Mouse (Mus musculus): ENCODE results near the gene Gm21973. TPM values are rescaled to one million over a fixed set of nuclear protein-coding genes. Genes with fewer than 3 reads are reported as not detected.

Gene Gm21973
- polyA plus RNA-seq, 1 experiment from 2014 or later, result not detected

DNA sequence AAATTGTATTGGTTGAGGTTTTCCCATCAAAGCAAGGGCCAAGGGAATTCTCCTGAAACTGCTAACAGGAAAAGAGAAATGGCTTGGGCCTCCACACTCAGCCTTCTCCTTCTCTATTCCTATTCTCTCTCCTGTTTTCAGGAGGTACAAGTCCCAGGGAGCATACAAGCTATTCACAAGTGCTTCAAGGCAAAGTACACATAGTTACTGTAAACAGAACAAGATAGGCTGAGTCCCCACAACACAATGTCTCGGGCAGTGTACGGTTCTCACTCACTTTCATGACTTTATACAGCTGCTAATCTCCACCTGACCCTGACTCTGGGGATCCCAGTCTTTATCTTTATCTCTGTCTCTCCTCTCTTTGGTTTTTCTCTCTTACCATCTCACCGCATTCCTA, 50.2 kb downstream of the Gm21973 start:
- Histone ChIP-seq H3K9me3 (replicated peaks; ENCODE audit: control insufficient read depth, low read length) (no peaks in the 10 kb centered on the region), H3K27me3 (replicated peaks; ENCODE audit: control insufficient read depth, insufficient read depth, low read length) (no peaks in the 10 kb centered on the region), H3K27ac (ENCODE audit: low read depth, low read length) (no peak overlapping the region), H3K4me2 (ENCODE audit: low read length) (no peak overlapping the region), H3K4me3 (ENCODE audit: low read depth, low read length) (no peak overlapping the region), H3K36me3 (ENCODE audit: control insufficient read depth, insufficient read depth, low read length) (no peaks in the 10 kb centered on the region), H3K4me1 (ENCODE audit: control insufficient read depth, insufficient read depth, low read length) (no peaks in the 10 kb centered on the region), H3K9ac (ENCODE audit: low read length) (no peak overlapping the region)
- ATAC-seq (no peak), DNase-seq (ENCODE audit: low spot score) (no peak)
- 90% methylated on average over 3 of the region's 3 CpGs for WGBS

DNA sequence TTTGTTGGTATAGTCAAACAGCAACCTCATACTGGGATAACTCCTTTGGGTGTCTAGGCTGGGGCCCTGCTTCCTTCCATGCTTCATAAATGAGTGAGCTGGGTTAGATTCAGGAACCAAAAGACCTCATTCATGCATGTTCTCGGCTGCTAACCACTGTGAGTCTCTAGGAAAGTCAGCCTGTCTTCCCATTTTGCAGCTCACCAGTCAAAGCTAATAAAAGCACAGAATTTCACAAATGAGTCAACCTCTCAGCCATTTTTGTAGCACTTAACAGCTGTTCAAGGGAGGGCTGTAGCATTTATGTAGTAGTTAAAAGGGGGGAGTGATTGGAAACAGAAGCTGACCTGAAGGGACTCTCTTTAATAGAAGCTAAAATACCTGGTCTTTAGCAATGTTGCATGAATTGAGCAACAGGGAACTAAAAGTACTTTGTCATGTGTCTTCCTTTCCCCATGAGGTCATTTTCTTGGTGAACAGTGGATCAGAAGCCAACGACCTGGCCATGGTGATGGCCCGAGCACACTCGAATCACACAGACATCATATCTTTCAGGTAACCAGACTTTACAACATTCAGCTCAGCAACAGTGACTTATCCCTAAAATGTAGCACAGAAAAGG, 53.3 kb downstream of the Gm21973 start:
- H3K4me2 ChIP-seq (ENCODE audit: low read length), result no peak overlapping the region
- no peaks in the 10 kb centered on the region for H3K4me1 ChIP-seq (ENCODE audit: control insufficient read depth, insufficient read depth, low read length)
- H3K27ac ChIP-seq (ENCODE audit: low read depth, low read length), result no peak overlapping the region
- ATAC-seq (no peak), DNase-seq (ENCODE audit: low spot score) (no peak)
- H3K9me3 ChIP-seq (replicated peaks; ENCODE audit: control insufficient read depth, low read length), result no peaks in the 10 kb centered on the region
- 91% methylated on average over 4 of the region's 4 CpGs for WGBS
- no peak overlapping the region for H3K9ac ChIP-seq (ENCODE audit: low read length)
- H3K36me3 ChIP-seq (ENCODE audit: control insufficient read depth, insufficient read depth, low read length), result no peaks in the 10 kb centered on the region
- no peak overlapping the region for H3K4me3 ChIP-seq (ENCODE audit: low read depth, low read length)
- no peaks in the 10 kb centered on the region for H3K27me3 ChIP-seq (replicated peaks; ENCODE audit: control insufficient read depth, insufficient read depth, low read length)

DNA sequence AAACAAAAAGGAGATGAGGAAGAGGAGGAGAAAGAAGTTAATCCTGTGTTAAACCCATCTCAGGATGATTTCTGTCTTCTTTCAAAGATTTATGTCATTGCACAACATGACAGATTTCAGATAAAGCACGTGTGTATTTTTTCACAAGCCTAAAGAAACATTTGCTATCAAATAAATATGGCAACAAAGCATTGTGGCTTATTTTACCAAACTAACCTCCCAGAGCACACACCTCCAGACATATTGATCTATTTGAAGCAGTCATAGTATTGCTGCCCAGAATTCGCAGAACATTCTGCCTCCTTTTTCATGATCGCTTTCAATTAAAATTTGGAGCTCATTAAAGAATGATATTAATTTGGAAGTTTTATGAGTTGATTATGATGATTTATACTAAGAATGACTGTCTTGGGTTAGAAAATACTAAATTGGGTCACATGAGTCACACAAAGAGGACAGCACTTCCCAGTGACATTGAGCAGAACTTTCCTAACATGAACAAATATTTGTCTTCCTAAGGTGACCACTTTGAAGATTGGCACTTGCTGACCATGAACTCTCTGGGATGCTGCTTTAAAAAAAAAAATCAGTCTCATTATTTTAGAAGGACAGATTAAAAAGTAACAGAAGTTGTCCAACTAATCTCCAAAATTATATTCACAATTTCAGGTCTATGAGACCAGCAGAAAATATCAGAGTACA, 54.7 kb downstream of the Gm21973 start:
- no peak overlapping the region for H3K9ac ChIP-seq (ENCODE audit: low read length)
- ATAC-seq (no peak), DNase-seq (ENCODE audit: low spot score) (no peak)
- H3K4me3 ChIP-seq (ENCODE audit: low read depth, low read length), result no peak overlapping the region
- 95% methylated on average over 3 of the region's 3 CpGs for WGBS
- H3K36me3 ChIP-seq (ENCODE audit: control insufficient read depth, insufficient read depth, low read length), result no peaks in the 10 kb centered on the region
- no peaks in the 10 kb centered on the region for H3K4me1 ChIP-seq (ENCODE audit: control insufficient read depth, insufficient read depth, low read length)
- H3K27ac ChIP-seq (ENCODE audit: low read depth, low read length), result no peak overlapping the region
- H3K4me2 ChIP-seq (ENCODE audit: low read length), result no peak overlapping the region
- no peaks in the 10 kb centered on the region for H3K27me3 ChIP-seq (replicated peaks; ENCODE audit: control insufficient read depth, insufficient read depth, low read length)
- H3K9me3 ChIP-seq (replicated peaks; ENCODE audit: control insufficient read depth, low read length), result no peaks in the 10 kb centered on the region

DNA sequence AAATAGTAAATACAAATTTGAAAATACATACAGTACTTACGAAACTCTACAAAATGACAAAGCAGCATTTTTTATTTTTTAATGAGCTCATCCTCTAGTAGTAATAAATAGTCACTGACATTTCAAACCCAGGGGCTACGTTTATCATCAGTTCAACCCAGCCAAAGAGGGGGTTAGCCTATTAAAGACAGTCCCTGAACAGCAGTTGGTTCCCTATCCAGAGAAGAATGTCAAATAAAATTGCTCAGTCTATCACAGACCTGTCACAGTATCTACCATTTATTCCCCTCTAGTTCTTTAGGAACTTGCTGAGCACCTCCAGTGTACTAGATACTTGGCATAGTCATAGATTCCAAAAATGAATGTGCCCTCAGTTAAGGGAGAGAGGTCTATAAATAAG, 62.1 kb downstream of the Gm21973 start:
- Histone ChIP-seq H3K4me1 (ENCODE audit: control insufficient read depth, insufficient read depth, low read length) (no peaks in the 10 kb centered on the region), H3K9me3 (replicated peaks; ENCODE audit: control insufficient read depth, low read length) (no peaks in the 10 kb centered on the region), H3K36me3 (ENCODE audit: control insufficient read depth, insufficient read depth, low read length) (no peaks in the 10 kb centered on the region), H3K4me2 (ENCODE audit: low read length) (no peak overlapping the region), H3K27ac (ENCODE audit: low read depth, low read length) (no peak overlapping the region), H3K4me3 (ENCODE audit: low read depth, low read length) (no peak overlapping the region), H3K9ac (ENCODE audit: low read length) (no peak overlapping the region), H3K27me3 (replicated peaks; ENCODE audit: control insufficient read depth, insufficient read depth, low read length) (no peaks in the 10 kb centered on the region)
- no peak for ATAC-seq
- 82% methylated on average over 2 of the region's 2 CpGs for WGBS
- DNase-seq (ENCODE audit: low spot score), result no peak

DNA sequence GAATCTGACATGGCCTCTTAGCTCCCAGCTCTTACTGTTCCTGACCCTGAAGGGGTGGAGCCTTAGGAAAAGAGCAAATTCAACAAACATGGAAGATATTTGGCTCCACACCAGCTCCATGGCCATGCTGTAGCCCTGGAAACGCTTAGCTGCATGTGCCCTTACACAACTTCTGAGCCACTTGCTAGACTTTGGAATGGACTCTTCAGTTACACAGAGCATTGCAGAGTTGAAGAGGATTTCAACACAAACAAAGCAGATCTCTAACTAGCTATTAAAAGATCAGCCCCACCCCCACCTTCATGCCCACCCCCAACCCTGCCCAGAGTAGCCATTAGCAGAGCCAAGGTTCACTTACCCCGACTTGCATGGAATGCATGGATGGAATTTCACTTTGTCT, 74.6 kb downstream of the Gm21973 start:
- no peaks in the 10 kb centered on the region for H3K9me3 ChIP-seq (replicated peaks; ENCODE audit: control insufficient read depth, low read length)
- no peak overlapping the region for H3K27ac ChIP-seq (ENCODE audit: low read depth, low read length)
- no peaks in the 10 kb centered on the region for H3K36me3 ChIP-seq (ENCODE audit: control insufficient read depth, insufficient read depth, low read length)
- no peaks in the 10 kb centered on the region for H3K4me1 ChIP-seq (ENCODE audit: control insufficient read depth, insufficient read depth, low read length)
- no peak for DNase-seq (ENCODE audit: low spot score)
- H3K4me2 ChIP-seq (ENCODE audit: low read length), result no peak overlapping the region
- WGBS, result 68% methylated on average over 2 of the region's 2 CpGs
- no peaks in the 10 kb centered on the region for H3K27me3 ChIP-seq (replicated peaks; ENCODE audit: control insufficient read depth, insufficient read depth, low read length)
- no peak overlapping the region for H3K9ac ChIP-seq (ENCODE audit: low read length)
- H3K4me3 ChIP-seq (ENCODE audit: low read depth, low read length), result no peak overlapping the region
- ATAC-seq, result no peak; the same call in 1 of the 2 replicates

DNA sequence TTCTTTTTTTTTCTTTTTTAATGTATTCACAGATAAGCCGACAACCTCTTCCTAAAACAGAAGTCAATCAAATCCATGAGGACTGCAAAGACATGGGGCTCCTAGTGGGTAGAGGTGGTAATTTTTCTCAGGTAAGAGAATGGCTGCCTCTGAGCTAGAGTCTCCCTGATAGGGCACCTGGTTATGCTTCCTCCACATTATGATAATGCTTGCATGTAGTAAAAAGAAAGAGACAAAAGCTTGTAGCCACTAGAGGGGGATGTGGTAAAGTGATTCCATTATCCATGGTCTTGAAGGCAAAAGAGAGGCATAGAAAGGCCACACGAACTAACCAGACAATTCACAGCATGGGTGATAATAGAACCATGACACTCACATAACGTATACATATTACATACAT, 75.2 kb downstream of the Gm21973 start:
- no peaks in the 10 kb centered on the region for H3K4me1 ChIP-seq (ENCODE audit: control insufficient read depth, insufficient read depth, low read length)
- peak; percentile 63 for ATAC-seq
- H3K4me3 ChIP-seq (ENCODE audit: low read depth, low read length), result no peak overlapping the region
- H3K9ac ChIP-seq (ENCODE audit: low read length), result no peak overlapping the region
- H3K27ac ChIP-seq (ENCODE audit: low read depth, low read length), result no peak overlapping the region
- H3K9me3 ChIP-seq (replicated peaks; ENCODE audit: control insufficient read depth, low read length), result no peaks in the 10 kb centered on the region
- H3K4me2 ChIP-seq (ENCODE audit: low read length), result no peak overlapping the region
- 56% methylated on average over 3 of the region's 3 CpGs for WGBS
- H3K36me3 ChIP-seq (ENCODE audit: control insufficient read depth, insufficient read depth, low read length), result no peaks in the 10 kb centered on the region
- peak; percentile 53 for DNase-seq (ENCODE audit: low spot score)
- H3K27me3 ChIP-seq (replicated peaks; ENCODE audit: control insufficient read depth, insufficient read depth, low read length), result no peaks in the 10 kb centered on the region

DNA sequence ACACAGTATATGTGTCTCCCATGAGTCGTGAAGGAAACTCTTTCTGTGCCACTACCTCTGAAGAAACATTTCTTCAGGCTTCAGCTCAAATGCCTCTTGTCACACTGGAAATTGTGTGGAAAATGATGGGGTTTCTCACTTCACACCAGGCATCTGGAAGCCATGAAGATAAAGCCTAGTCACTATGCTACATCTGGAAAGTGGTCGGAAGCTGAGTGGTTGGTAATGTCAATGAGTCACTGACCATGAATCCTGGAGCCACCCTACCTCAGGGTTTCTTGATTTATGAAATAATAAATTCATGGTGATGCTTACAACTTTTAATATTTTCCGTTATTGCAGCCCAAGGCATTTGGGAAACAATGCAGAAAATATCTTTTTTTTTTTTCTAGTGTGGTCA, 84.7 kb downstream of the Gm21973 start:
- Histone ChIP-seq H3K36me3 (ENCODE audit: control insufficient read depth, insufficient read depth, low read length) (no peaks in the 10 kb centered on the region), H3K4me2 (ENCODE audit: low read length) (no peak overlapping the region), H3K27me3 (replicated peaks; ENCODE audit: control insufficient read depth, insufficient read depth, low read length) (no peaks in the 10 kb centered on the region), H3K9ac (ENCODE audit: low read length) (no peak overlapping the region), H3K27ac (ENCODE audit: low read depth, low read length) (no peak overlapping the region), H3K4me1 (ENCODE audit: control insufficient read depth, insufficient read depth, low read length) (no peaks in the 10 kb centered on the region), H3K9me3 (replicated peaks; ENCODE audit: control insufficient read depth, low read length) (no peaks in the 10 kb centered on the region), H3K4me3 (ENCODE audit: low read depth, low read length) (no peak overlapping the region)
- no peak for ATAC-seq
- 88% methylated on average over 3 of the region's 3 CpGs for WGBS
- DNase-seq (ENCODE audit: low spot score), result no peak

DNA sequence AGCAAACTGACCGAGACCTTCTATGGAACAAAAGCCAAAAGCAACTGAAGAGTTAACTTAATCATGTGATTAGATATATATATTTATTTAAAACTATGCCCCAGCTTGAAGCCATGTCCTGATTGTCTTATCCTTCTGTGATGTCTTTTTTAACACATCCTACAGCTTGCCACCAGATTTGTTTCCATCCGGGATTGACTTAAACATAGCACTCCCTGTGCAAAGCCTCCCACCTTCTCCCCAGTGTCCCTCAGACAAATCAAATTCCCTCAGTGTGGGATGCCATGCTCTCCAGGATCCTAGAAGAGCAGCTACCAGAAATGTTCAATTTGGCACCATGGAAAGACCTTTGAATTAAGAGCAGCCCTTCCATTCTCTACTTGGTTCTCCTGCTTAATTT, 85.7 kb downstream of the Gm21973 start:
- H3K36me3 ChIP-seq (ENCODE audit: control insufficient read depth, insufficient read depth, low read length), result no peaks in the 10 kb centered on the region
- H3K9ac ChIP-seq (ENCODE audit: low read length), result no peak overlapping the region
- H3K27me3 ChIP-seq (replicated peaks; ENCODE audit: control insufficient read depth, insufficient read depth, low read length), result no peaks in the 10 kb centered on the region
- no peaks in the 10 kb centered on the region for H3K9me3 ChIP-seq (replicated peaks; ENCODE audit: control insufficient read depth, low read length)
- H3K27ac ChIP-seq (ENCODE audit: low read depth, low read length), result no peak overlapping the region
- DNase-seq (ENCODE audit: low spot score) (no peak), ATAC-seq (no peak)
- H3K4me1 ChIP-seq (ENCODE audit: control insufficient read depth, insufficient read depth, low read length), result no peaks in the 10 kb centered on the region
- no peak overlapping the region for H3K4me3 ChIP-seq (ENCODE audit: low read depth, low read length)
- no peak overlapping the region for H3K4me2 ChIP-seq (ENCODE audit: low read length)
- WGBS, result 89% methylated on average over 2 of the region's 2 CpGs

DNA sequence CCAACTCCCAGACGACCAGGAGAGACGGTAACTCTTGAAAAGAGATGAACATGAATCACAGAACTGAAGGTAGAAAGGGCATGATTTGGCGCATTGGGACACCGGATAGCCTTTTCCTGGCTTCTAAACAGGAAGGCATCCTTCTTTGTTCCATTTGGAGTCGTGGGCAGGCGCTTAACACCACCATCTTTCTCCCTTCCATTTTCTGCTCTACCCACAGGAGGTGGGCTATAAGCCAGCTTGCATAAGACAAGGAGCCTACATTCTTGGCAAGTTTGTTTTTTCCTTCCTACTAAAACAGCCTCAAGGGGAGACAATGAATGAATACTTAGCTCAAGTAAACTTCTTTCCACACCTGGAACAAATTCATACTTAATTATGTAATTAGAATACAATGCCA, 88.5 kb downstream of the Gm21973 start:
- Histone ChIP-seq H3K27ac (ENCODE audit: low read depth, low read length) (no peak overlapping the region), H3K36me3 (ENCODE audit: control insufficient read depth, insufficient read depth, low read length) (no peaks in the 10 kb centered on the region), H3K4me3 (ENCODE audit: low read depth, low read length) (no peak overlapping the region), H3K27me3 (replicated peaks; ENCODE audit: control insufficient read depth, insufficient read depth, low read length) (no peaks in the 10 kb centered on the region), H3K9ac (ENCODE audit: low read length) (no peak overlapping the region), H3K4me2 (ENCODE audit: low read length) (no peak overlapping the region), H3K4me1 (ENCODE audit: control insufficient read depth, insufficient read depth, low read length) (no peaks in the 10 kb centered on the region), H3K9me3 (replicated peaks; ENCODE audit: control insufficient read depth, low read length) (no peaks in the 10 kb centered on the region)
- ATAC-seq, result no peak
- 90% methylated on average over 6 of the region's 6 CpGs for WGBS
- DNase-seq (ENCODE audit: low spot score), result no peak
